Mouse (Mus musculus) right cerebral cortex, postnatal 14 days (tissue): ENCODE results near the gene Trpv3.
"Not testable (repeated sequence)": the region's sequence is repeated elsewhere in the genome, so short reads cannot be mapped to it uniquely, and the experiment has no call there.

ENCODE experiments used
- DNase-seq: peaks from one replicate; pipeline ENCODE4 v3.0.0; 2022

Gene Trpv3

DNA sequence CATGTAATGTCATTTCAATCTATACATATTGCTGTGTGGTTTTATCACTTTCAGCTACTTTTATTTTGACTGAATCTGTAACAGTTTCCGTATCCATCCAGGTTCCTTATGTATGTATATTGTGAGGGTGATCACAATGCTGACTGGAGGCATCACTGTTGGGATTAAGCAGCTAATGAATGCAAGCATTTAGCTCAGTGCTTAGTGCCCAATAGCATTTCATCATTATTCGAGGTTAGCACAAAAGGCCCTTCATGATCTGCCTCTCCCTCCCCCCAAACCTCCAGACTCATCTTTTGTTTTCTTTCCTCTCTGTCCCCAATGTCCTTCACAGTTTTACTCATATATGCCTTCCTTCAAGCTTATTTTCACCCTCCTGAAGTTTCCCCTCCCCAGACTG lies 35.9 kb downstream of the Trpv3 start:
- no peak for DNase-seq

DNA sequence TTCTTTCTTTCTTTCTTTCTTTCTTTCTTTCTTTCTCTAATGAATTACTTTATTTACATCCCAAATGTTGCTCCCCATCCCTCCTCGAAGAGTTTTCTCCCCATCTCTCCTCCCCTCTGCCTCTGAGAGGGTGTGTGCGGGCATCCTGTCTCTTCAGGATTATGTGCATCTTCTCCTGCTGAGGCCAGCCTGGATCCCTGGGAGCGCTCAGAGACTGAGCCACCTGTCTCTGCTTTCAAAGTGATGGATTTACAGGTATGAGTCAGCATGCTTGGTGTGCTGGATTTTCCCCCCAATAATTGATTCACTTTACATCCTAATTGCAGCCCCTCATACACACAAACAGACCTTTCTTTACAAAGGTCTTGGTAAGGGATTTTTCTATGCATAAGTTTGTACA lies 48.8 kb downstream of the Trpv3 start:
- no peak for DNase-seq

GRCm38 (mm10) chr11:73318581-73318980 lies 51.4 kb downstream of the Trpv3 start:
- DNase-seq = not testable (repeated sequence)

DNA sequence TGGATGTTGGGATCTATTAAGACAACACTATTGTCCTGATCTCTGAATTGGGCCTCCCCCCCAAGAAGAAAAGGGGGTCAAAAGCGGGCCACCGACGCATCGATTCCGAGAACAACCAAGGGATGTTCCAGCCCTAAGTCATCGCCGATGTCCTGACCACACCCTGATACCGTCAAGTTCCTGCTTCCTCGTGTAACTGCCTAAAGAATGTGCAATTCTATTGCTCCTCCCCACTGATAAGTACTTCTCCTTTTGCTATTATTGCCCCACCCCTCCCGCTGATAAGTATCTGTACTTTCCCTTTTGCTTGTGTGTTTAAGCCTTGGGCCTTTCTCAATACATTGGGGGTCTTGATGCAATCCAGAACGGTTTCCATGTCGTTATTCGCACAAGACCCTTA lies 53.9 kb downstream of the Trpv3 start:
- not testable (repeated sequence) for DNase-seq

- no peak for DNase-seq
Observed at GRCm38 (mm10) chr11:73323906-73324830, 57.0 kb downstream of the Trpv3 start.

- no peak for DNase-seq
Observed at GRCm38 (mm10) chr11:73326485-73326886, 59.3 kb downstream of the Trpv3 start.

- peak; percentile 8 for DNase-seq
Observed at GRCm38 (mm10) chr11:73327361-73327760, 60.2 kb downstream of the Trpv3 start.

- no peak for DNase-seq
Observed at GRCm38 (mm10) chr11:73329442-73329841, 62.3 kb downstream of the Trpv3 start, which contains the start of the genes Aspa, Gm49340 and Spata22. Aspa (minus strand) TSS chr11:73329596. Gm49340 (plus strand) TSS chr11:73329741. Spata22 (plus strand) TSS chr11:73329741.

- DNase-seq = no peak
Observed at GRCm38 (mm10) chr11:73333357-73333756, 66.2 kb downstream of the Trpv3 start.

DNA sequence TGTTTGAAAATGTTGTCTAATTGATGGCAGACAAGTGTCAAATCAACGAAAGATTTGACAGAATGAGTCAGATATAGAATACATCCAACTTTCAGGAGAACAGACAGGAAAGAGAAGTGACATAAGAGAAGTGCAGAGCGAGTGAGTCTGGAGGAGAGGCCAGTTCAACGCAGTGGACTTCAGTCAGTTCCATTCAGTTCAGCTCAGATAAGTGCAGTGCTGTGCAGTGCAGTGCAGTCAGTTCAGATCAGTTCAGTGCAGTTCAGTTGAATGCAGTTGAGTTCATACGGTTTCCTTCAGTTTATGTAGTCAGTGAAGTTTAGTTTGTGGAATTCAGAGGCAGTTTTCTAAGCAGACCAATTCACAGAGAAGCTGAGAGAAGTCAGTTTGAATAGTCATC lies 69.7 kb downstream of the Trpv3 start:
- no peak for DNase-seq
